Mouse (Mus musculus) gastrocnemius, postnatal 14 days (tissue): ENCODE results near the gene Thumpd2. TPM values are rescaled to one million over a fixed set of nuclear protein-coding genes. Genes with fewer than 3 reads are reported as not detected.

Experiments used
- DNase-seq: peaks from one replicate; pipeline ENCODE4 v3.0.0; 2021; ENCODE audit warnings: mixed read lengths
- intact Hi-C: fragments of 180-260 bp; cut with DNase I; formaldehyde crosslinking; loops from one replicate; pipeline ENCODE4 v1.15.1; 2025; ENCODE audit warnings: low total_unique reads
- long read RNA-seq, 2 experiments: library from polyadenylated mRNA; stranded (forward); transcript quantifications; one replicate each; pipeline ENCODE4 v2.0.0; 2021
- total RNA-seq, 2 experiments: library from RNA; stranded (reverse); gene quantifications; 2 replicates each; pipeline ENCODE4 v1.2.3; 2021

Thumpd2 gene
- 1 to 10 TPM; 2.9 to 3.5 TPM for total RNA-seq
- long read RNA-seq, experiment 1, transcript Thumpd2-201 (10 exons, 1,833 nt), result major isoform, 5 of 5 reads
- long read RNA-seq, experiment 1, partial matches to known transcripts, result 0 of 5 reads
- long read RNA-seq, experiment 1, other reads (novel, unspliced or antisense), result 0 of 5 reads
- long read RNA-seq, experiment 2, partial matches to known transcripts, result 0 of 4 reads
- long read RNA-seq, experiment 2, other reads (novel, unspliced or antisense), result 1 of 4 reads

DNA sequence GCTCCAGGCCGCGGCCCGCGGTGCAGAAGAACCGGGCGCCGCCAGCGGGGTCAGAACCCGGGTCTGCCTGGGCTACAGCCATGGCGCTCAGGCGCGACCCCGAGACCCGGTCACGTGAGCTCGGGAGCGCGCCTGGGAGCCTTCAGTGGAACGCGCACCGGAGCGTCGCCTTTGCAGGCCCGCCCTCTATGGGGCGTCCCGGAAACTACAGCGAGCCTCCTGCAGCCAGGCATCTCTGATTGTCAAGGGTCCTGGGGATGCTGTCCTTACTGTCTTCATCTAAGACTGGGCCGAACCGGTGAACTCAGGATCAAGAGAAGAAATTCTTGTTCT, at the start of gene Thumpd2:
Gene Thumpd2, minus strand, starts transcription at position 104 of the 333 bp plus-strand sequence.
- DNase-seq, result peak; percentile 90
- intact Hi-C loops, result no loop called here

DNA sequence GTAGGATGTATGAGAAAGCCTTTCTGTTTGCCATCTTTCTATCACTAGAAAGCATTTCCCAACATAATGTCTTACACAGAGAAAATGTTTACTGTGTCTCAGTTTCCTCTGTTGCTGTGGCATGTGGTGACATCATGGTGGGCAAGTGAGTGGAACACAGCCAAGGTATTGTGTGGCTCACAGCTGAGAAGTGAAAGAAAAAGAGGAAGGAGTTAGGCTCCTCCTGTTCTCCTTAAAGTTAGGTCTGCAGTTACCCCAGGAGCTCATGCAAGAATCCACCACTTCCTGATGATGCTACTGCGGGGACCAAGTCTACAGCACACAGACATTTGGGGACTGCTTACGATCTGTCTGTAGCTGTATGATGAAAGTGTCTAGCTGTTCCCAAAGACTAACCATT, 39.4 kb upstream of the Thumpd2 start:
- intact Hi-C loops, result no loop called here
- DNase-seq, result no peak

DNA sequence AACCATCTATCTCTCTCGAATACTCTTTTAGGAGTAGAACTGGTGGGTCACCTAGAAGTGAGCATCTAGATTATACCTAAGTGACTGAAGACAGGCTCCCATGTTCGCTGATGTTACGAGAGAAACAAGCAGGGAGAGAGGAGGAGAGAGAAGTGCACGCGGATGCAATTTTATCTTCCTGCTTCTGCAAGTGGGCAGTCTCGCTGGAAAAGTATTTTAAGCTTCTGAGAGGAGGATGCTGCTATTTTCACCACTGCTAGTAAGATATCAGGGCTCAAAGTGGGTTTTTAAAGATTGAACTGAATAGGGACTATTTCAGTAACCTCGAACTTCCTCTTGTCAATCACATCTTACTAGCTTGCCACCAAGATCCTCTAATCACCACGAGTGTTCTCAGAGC, 38.0 kb upstream of the Thumpd2 start:
- intact Hi-C loops, result no loop called here
- DNase-seq, result no peak

GRCm38 (mm10) chr17:81098444-81098843, 33.6 kb upstream of the Thumpd2 start:
- intact Hi-C loops, result no loop called here
- no peak for DNase-seq

- no peak for DNase-seq
- intact Hi-C loops, result no loop called here
Measured at GRCm38 (mm10) chr17:81096490-81096889, 31.6 kb upstream of the Thumpd2 start.

GRCm38 (mm10) chr17:81092794-81093193, 27.9 kb upstream of the Thumpd2 start:
- DNase-seq, result no peak
- intact Hi-C loops, result no loop called here

GRCm38 (mm10) chr17:81088866-81089265, 24.0 kb upstream of the Thumpd2 start:
- no peak for DNase-seq
- intact Hi-C loops, result no loop called here

DNA sequence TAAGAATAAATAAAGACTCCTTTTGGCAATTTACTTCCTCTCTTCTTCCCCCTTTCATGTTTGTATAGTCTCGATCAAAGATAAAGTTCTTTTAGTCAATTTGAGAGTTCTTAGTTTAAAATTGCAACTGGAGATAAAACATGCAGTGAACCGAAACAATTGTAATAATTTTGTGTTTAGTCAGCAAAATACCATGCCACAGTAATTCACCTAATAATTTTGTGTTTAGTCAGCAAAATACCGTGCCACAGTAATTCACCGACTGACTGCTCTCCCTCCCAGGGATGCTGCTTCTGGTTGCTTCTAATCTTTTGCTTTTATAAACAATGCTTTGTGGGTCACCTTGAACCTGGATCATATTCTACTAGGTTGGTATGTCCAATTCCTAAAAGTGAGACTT, 22.9 kb upstream of the Thumpd2 start:
- intact Hi-C loops, result no loop called here
- no peak for DNase-seq

- DNase-seq, result no peak
- intact Hi-C loops, result no loop called here
Measured at GRCm38 (mm10) chr17:81064279-81064978, 453 bp downstream of the Thumpd2 start.

GRCm38 (mm10) chr17:81063346-81063745, 1.5 kb downstream of the Thumpd2 start:
- DNase-seq, result no peak
- intact Hi-C loops, result no loop called here

DNA sequence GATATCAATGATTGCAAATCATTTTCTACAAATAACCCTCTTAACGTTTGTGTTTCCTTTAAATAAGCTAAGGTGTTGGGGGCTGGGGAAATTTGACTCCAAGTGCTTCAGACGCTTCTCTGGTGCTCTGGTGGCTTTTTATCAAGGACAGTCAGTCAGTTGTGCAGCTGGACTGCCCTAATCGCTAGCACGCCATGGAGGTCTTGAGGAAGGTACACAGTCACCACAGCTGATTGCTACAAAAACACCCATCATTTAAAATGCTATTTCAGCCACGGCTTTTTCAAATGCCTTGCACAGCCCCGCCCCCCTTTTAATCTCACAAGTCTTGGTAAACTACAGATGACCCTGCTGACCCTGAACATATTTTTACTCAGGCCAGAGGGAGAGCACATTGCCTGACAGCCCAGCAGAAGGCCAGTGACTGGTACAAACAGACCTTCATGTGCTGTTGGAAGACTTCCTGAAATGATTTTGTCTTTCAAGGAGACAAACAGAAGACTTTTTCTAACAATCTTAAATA, 2.5 kb downstream of the Thumpd2 start:
- intact Hi-C loops, result no loop called here
- DNase-seq, result no peak

DNA sequence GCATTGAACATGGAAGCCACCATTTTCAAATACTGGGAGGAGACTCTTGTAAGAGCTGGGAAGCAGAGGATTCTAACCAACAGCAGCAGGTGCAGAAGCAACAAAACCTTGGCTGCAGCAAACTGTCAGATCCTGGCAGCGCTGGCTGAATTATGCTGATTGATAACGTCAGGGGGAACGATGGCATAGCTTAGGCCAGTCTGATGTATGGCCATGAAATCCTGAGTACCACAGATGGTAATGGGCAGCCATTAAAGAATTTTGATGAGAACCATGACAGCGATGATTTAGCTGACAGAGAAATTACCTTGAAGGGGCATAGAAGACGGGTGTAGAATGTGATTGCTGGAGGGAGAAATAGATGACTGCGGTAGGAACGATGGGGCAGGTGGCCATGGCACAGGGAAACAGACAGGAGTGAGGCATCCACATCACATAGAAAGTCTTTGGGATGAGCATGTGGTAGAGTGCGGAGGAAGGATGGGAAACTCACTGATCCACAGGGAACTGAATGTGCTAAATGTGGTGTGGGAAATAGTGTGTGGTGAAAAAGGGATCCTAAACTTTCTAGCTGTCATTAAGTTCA, 8.0 kb downstream of the Thumpd2 start:
- intact Hi-C loops, result no loop called here

DNA sequence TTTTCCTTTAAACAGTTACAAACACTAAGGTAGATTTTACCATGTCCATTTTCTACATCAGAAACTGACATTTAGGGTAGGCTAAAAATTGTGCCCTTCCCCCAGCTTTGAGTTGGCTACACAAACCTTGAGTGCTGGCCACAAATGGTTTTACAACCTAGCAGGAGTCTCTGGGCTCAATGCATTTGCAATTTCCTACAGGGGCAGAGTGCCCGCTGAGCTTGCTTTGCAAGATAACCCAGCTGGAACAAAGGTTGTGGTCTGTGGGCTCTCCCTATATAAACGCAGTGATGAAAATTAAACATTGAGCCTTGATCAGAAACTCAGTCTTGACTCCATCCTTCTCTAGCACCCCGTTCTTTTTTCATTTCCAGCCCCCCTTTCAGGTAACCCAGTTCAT, 8.8 kb downstream of the Thumpd2 start:
- DNase-seq, result no peak
- intact Hi-C loops, result no loop called here

More for the DNA sequence above, 8.0 kb downstream of the Thumpd2 start:
- no peak for DNase-seq

- intact Hi-C loops, result no loop called here
- no peak for DNase-seq
Measured at GRCm38 (mm10) chr17:81055522-81055921, 9.4 kb downstream of the Thumpd2 start.

DNA sequence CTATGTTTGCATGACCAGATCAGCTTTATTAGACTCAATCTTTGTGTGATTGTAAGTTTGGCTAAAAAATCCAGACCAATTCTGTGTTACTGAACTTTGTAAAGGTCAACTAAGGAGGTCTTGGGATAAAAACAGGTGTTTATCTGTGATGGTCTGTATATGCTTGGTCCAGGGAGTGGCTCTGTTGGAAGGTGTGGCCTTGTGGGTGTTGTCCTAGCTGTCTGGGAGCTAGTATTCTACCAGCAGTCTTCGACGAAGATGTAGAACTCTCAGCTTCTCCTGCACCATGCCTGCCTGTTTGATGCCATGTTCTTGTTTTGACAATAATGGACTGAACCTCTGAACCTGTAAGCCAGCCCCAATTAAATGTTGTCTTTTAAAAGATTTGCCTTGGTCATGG, 11.6 kb downstream of the Thumpd2 start:
- no peak for DNase-seq
- intact Hi-C loops, result no loop called here

- intact Hi-C loops, result no loop called here
- no peak for DNase-seq
Measured at GRCm38 (mm10) chr17:81047930-81048564, 16.8 kb downstream of the Thumpd2 start.

DNA sequence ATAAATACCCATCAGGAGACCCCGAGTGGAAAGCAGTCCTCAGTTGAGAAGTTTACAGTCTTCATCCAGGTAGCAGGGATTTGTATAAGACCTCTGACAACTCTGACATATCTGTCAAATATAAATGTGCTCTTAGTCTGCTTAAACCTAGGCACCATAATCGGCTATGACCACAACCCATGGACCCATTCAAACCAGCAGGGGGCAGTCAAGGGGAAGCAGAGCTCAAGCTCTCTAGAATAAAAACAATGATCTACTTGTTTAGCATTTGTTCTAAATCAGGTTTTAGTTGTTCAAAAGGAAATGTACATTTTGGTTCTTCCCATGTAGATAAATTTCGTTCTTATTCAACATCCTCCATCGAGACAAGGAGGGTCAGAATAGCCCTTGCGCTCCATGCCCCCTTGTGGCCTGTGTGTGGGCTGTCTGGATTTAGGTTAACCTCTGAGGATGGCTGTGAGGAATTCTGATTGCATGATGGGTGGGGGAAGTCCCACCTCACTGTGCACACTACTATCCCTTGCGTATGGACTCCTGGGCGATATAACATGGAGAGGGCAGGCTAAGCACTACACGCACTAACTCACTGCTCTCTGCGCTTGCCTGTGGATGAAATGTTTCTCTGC, 19.2 kb downstream of the Thumpd2 start:
- no peak for DNase-seq

GRCm38 (mm10) chr17:81045115-81045514, 19.8 kb downstream of the Thumpd2 start:
- no peak for DNase-seq
- intact Hi-C loops, result no loop called here

More for the DNA sequence above, 19.2 kb downstream of the Thumpd2 start:
- intact Hi-C loops, result no loop called here

- intact Hi-C loops, result no loop called here
- no peak for DNase-seq
Measured at GRCm38 (mm10) chr17:81044356-81044755, 20.5 kb downstream of the Thumpd2 start.

GRCm38 (mm10) chr17:81041662-81042061, 23.2 kb downstream of the Thumpd2 start:
- DNase-seq, result no peak
- intact Hi-C loops, result no loop called here
